Mouse (Mus musculus) lung, embryonic 16.5 days (tissue): ENCODE measurements around the gene Agpat4. TPM values are rescaled to one million over a fixed set of nuclear protein-coding genes. Genes with fewer than 3 reads are reported as not detected.

Source experiments
- ATAC-seq: fragments of 200-750 bp; cut with Nextera tagmentation; 2 replicates; pipeline ENCODE4 v1.8.0; 2017; ENCODE audit warnings: low read depth, mild to moderate bottlenecking, moderate library complexity
- H3K27ac ChIP-seq: fragments of 300-500 bp; sonication (generic); 2 replicates; pipeline ENCODE4 v1.5.1; 2014; ENCODE audit warnings: mild to moderate bottlenecking, control low read depth, low read length
- H3K27me3 ChIP-seq: fragments of 300-500 bp; sonication (generic); 2 replicates; pipeline ENCODE4 v1.6.1; 2014; ENCODE audit warnings: low read depth, low read length, mixed read lengths; ENCODE audit not compliant: control insufficient read depth, insufficient read depth
- H3K36me3 ChIP-seq: fragments of 300-500 bp; sonication (generic); 2 replicates; pipeline ENCODE4 v1.6.1; 2014; ENCODE audit warnings: low read length; ENCODE audit not compliant: control insufficient read depth, insufficient read depth
- H3K4me1 ChIP-seq: fragments of 300-500 bp; sonication (generic); replicated peaks from 2 replicates; pipeline ENCODE4 v1.6.1; 2014; ENCODE audit warnings: low read length, mixed read lengths; ENCODE audit not compliant: control insufficient read depth, insufficient read depth
- H3K4me2 ChIP-seq: fragments of 300-500 bp; sonication (generic); 2 replicates; pipeline ENCODE4 v1.6.1; 2014; ENCODE audit warnings: low read depth, low read length, control low read depth
- H3K4me3 ChIP-seq: fragments of 300-500 bp; sonication (generic); 2 replicates; pipeline ENCODE4 v1.5.1; 2014; ENCODE audit warnings: mild to moderate bottlenecking, low read length, control low read depth
- H3K9ac ChIP-seq: fragments of 300-500 bp; sonication (generic); 2 replicates; pipeline ENCODE4 v1.6.1; 2014; ENCODE audit warnings: low read length, control low read depth
- H3K9me3 ChIP-seq: fragments of 300-500 bp; sonication (generic); 2 replicates; pipeline ENCODE4 v1.6.1; 2016; ENCODE audit warnings: low read length; ENCODE audit not compliant: control insufficient read depth
- WGBS: fragments of 180-500 bp; shearing (Covaris S2); extraction: QIAGEN DNeasy Blood & Tissue Kit; methylation state at CpG from one replicate; pipeline ENCODE4 v1.1.7; 2014; 5-methylcytosine and 5-hydroxymethylcytosine counted together
- polyA plus RNA-seq: library from polyadenylated mRNA; unstranded; fragments of >200 nt; fragmentation: Nextera tagmentation; extraction: Ambion mirVana; gene quantifications from 2 replicates; pipeline ENCODE4 v1.2.1, GENCODE M21; 2015

Gene Agpat4
- polyA plus RNA-seq, 1 experiment from 2014 or later: 39.6 TPM

GRCm38 (mm10) chr17:12184283-12184682, 65.8 kb downstream of the Agpat4 start:
- 57% methylated on average over 8 of the region's 8 CpGs for WGBS

GRCm38 (mm10) chr17:12185855-12186254, 67.4 kb downstream of the Agpat4 start:
- no peaks in the 10 kb centered on the region for H3K27me3 ChIP-seq
- no peaks in the 10 kb centered on the region for H3K9me3 ChIP-seq
- WGBS: 84% methylated on average over 4 of the region's 4 CpGs

More at GRCm38 (mm10) chr17:12184283-12184682, 65.8 kb downstream of the Agpat4 start:
- H3K27ac ChIP-seq: no peak overlapping the region
- no peak overlapping the region for H3K4me2 ChIP-seq
- H3K27me3 ChIP-seq: no peaks in the 10 kb centered on the region
- H3K4me1 ChIP-seq: no peaks in the 10 kb centered on the region; the same call in 1 of the 2 replicates
- no peaks in the 10 kb centered on the region for H3K36me3 ChIP-seq
- H3K9ac ChIP-seq: no peak overlapping the region
- H3K9me3 ChIP-seq: no peaks in the 10 kb centered on the region
- no peak overlapping the region for H3K4me3 ChIP-seq
- ATAC-seq: no peak

DNA sequence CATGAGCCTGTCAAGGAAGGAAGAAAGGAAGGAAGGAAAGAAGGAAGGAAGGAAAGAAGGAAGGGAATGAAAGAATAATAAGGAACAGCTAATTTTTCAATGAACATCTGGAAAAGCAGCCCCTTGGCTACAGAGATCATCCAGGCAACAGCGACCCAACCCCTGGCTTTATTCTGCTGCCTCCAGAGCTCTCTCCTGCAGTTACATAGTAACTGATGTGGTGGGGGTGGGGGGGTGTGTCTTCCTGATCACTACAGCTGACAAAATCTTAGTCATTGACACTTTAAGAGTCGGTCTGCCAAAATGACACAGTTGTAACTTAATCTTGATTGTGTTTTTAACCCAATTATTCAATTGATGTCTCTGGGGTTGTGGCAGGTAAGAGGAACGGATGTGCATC, 67.8 kb downstream of the Agpat4 start:
- Histone ChIP-seq H3K27ac (no peak overlapping the region), H3K27me3 (no peaks in the 10 kb centered on the region), H3K4me3 (no peak overlapping the region), H3K4me2 (no peak overlapping the region), H3K4me1 (no peaks in the 10 kb centered on the region), H3K9ac (no peak overlapping the region), H3K36me3 (no peaks in the 10 kb centered on the region), H3K9me3 (no peaks in the 10 kb centered on the region)
- WGBS: 81% methylated on average over 3 of the region's 3 CpGs
- ATAC-seq: no peak

More at GRCm38 (mm10) chr17:12185855-12186254, 67.4 kb downstream of the Agpat4 start:
- Histone ChIP-seq H3K36me3 (no peaks in the 10 kb centered on the region), H3K27ac (no peak overlapping the region), H3K9ac (no peak overlapping the region), H3K4me1 (no peaks in the 10 kb centered on the region), H3K4me2 (no peak overlapping the region), H3K4me3 (no peak overlapping the region)
- no peak for ATAC-seq

- no peak overlapping the region for H3K9ac ChIP-seq
- no peaks in the 10 kb centered on the region for H3K4me1 ChIP-seq
- H3K4me3 ChIP-seq: no peak overlapping the region
- H3K9me3 ChIP-seq: no peaks in the 10 kb centered on the region
- no peak overlapping the region for H3K27ac ChIP-seq
- no peak for ATAC-seq
- no peaks in the 10 kb centered on the region for H3K36me3 ChIP-seq
- no peak overlapping the region for H3K4me2 ChIP-seq
- H3K27me3 ChIP-seq: no peaks in the 10 kb centered on the region
- WGBS: 32% methylated on average over 1 of the region's 1 CpGs
Observed at GRCm38 (mm10) chr17:12187782-12188181, 69.3 kb downstream of the Agpat4 start.

DNA sequence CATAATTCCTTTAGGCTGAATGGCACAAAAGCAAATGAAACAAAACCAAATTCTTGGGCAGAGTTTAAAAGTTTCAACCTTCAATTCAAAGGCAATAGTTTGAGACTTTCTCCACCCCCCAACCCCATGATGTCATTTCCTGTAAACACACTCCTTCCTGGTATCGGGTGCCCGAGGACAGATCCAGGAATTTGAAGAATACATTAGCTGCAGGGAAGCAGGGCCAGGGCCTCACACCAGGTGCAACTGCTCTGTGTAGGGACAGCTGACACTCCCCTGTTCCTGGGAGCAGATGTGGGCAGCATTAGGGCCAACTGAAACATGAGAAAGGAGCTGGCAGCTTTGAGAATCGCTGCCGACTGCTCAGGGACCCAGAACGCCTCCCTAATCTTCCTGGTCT, 76.6 kb downstream of the Agpat4 start:
- peak; percentile 35; the same call in 1 of the 2 replicates for ATAC-seq
- no peak overlapping the region for H3K4me2 ChIP-seq
- H3K27ac ChIP-seq: peak overlapping the region; percentile 47
- H3K4me1 ChIP-seq: peaks cover 14% of the 10 kb centered on the region
- no peak overlapping the region for H3K4me3 ChIP-seq
- H3K9me3 ChIP-seq: no peaks in the 10 kb centered on the region
- WGBS: 23% methylated on average over 5 of the region's 5 CpGs
- H3K27me3 ChIP-seq: no peaks in the 10 kb centered on the region
- no peak overlapping the region; the same call in 1 of the 2 replicates for H3K9ac ChIP-seq
- no peaks in the 10 kb centered on the region for H3K36me3 ChIP-seq

DNA sequence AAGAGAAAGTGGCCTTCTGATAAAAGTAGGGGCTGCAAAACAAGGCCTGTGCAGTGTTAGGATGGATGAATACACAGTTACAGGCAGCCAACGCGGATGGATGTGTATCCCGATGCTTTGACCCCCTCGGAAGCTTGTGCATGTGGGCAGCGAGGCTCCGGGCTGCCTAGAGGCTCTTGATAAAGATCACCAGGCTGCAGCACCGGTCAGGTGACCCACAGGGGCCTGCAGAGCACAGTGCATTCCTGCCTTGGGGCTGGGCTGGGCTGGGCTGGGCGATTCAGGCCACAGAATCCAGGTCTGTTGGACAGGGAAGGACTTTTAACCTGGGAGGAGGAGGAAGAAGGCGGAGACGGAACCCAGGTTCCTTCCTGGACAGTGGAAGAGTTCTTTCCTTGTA, 77.1 kb downstream of the Agpat4 start:
- no peaks in the 10 kb centered on the region for H3K27me3 ChIP-seq
- no peaks in the 10 kb centered on the region for H3K9me3 ChIP-seq
- no peak overlapping the region; the same call in 1 of the 2 replicates for H3K9ac ChIP-seq
- H3K4me1 ChIP-seq: peaks cover 14% of the 10 kb centered on the region
- no peaks in the 10 kb centered on the region for H3K36me3 ChIP-seq
- peak overlapping the region; percentile 47 for H3K27ac ChIP-seq
- H3K4me3 ChIP-seq: no peak overlapping the region
- 33% methylated on average over 10 of the region's 10 CpGs for WGBS
- no peak overlapping the region for H3K4me2 ChIP-seq
- ATAC-seq: peak; percentile 79

DNA sequence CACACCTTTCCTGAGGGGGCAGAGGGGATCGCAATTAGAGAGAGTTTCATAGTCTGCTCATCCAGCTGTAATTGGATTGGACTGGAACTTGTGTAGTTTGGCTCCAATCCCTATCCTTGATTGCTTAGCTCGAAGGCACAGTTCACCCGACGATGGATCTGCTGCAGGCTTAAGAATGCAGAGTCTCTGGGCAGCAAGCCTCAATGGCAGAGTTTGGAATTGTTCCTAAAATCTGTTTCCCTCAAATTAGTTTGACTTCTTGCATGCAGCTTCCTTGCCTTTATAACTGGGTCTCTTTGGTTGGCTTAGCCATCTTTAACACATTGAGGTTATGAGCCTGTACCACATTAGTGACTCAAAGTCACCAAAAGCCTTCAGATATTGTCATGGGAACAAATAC, 81.4 kb downstream of the Agpat4 start:
- Histone ChIP-seq H3K4me2 (no peak overlapping the region), H3K9me3 (no peaks in the 10 kb centered on the region), H3K27ac (no peak overlapping the region), H3K27me3 (no peaks in the 10 kb centered on the region), H3K36me3 (no peaks in the 10 kb centered on the region), H3K4me3 (no peak overlapping the region), H3K4me1 (peaks cover 16% of the 10 kb centered on the region), H3K9ac (no peak overlapping the region)
- no peak for ATAC-seq
- WGBS: 63% methylated on average over 4 of the region's 4 CpGs

DNA sequence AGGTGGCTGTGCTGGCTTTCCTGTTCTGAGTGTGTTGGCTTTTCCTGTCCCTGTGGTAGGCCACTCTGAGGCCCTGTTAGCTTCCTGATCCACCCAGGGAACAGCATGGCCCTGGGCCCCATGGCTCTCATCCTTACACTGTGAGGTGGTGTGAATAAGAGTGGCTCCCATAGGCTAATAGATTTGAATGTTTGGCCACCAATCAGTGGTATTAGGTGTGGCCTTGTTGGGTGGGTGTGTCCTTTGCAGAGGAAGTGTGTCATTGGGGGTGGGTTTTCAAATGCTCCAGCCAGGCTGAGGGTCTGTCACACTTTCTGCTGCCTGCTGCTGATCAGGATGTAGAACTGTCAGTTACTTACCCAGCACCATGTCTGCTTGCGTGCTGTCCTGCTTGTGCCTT, 82.6 kb downstream of the Agpat4 start:
- Histone ChIP-seq H3K4me3 (no peak overlapping the region), H3K36me3 (no peaks in the 10 kb centered on the region), H3K4me2 (no peak overlapping the region), H3K9ac (no peak overlapping the region), H3K27ac (no peak overlapping the region), H3K4me1 (peaks cover 17% of the 10 kb centered on the region), H3K27me3 (no peaks in the 10 kb centered on the region), H3K9me3 (no peaks in the 10 kb centered on the region)
- WGBS: 97% methylated on average over 1 of the region's 1 CpGs
- no peak for ATAC-seq

DNA sequence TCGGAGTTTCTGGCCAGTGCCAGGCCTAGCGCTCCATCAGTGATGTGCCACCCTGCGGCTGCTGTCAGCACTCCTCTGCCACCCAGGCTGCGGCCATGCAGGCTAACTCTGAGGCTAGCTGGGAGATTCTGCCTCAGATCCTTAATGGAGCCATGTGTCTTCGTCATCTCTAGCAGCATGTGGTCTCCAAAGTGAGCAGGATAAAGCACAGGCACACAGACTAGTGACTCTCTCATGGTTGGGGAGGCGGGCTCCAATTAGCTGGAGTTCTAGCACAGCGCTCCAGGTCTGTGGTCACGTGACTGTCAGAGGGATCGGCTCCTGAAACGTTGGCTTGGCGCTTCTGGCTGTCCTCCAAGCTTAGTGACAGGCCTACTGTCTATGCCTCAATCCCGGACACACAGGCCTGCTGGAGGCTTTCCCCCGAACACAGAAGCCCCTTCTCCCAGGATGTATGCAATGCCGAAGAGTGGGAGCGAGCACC, 85.0 kb downstream of the Agpat4 start:
- peak; percentile 11; the same call in 1 of the 2 replicates for ATAC-seq
- Histone ChIP-seq H3K27me3 (no peaks in the 10 kb centered on the region), H3K9me3 (no peaks in the 10 kb centered on the region), H3K4me2 (no peak overlapping the region), H3K4me1 (peaks cover 35% of the 10 kb centered on the region), H3K27ac (no peak overlapping the region), H3K9ac (no peak overlapping the region), H3K4me3 (no peak overlapping the region), H3K36me3 (no peaks in the 10 kb centered on the region)
- WGBS: 59% methylated on average over 15 of the region's 15 CpGs

- Histone ChIP-seq H3K4me2 (no peak overlapping the region), H3K27ac (no peak overlapping the region), H3K9me3 (no peaks in the 10 kb centered on the region), H3K4me3 (no peak overlapping the region), H3K27me3 (no peaks in the 10 kb centered on the region), H3K36me3 (no peaks in the 10 kb centered on the region), H3K4me1 (peaks cover 35% of the 10 kb centered on the region), H3K9ac (no peak overlapping the region)
- 66% methylated on average over 3 of the region's 3 CpGs for WGBS
- no peak for ATAC-seq
Observed at GRCm38 (mm10) chr17:12204246-12204645, 85.7 kb downstream of the Agpat4 start.
